Mouse (Mus musculus): ENCODE data around the gene Gm26620. TPM values are rescaled to one million over a fixed set of nuclear protein-coding genes. Genes with fewer than 3 reads are reported as not detected.

Gene Gm26620
- polyA plus RNA-seq, 1 experiment from 2014 or later, result 0.66 TPM

GRCm38 (mm10) chr1:170911907-170912660 is 27.2 kb downstream of the Gm26620 start:
- H3K4me1 ChIP-seq (ENCODE audit: control insufficient read depth, insufficient read depth, low read length), result peaks cover 5% of the 10 kb centered on the region
- no peak for ATAC-seq (replicated peaks; ENCODE audit: insufficient number of reproducible peaks, low FRiP score, low TSS enrichment)
- H3K9me3 ChIP-seq (replicated peaks; ENCODE audit: control insufficient read depth, low read length), result no peaks in the 10 kb centered on the region
- H3K27me3 ChIP-seq (ENCODE audit: control insufficient read depth, insufficient read depth, low read length), result peaks cover 42% of the 10 kb centered on the region
- no peak overlapping the region for H3K4me3 ChIP-seq (ENCODE audit: low read depth, low read length)
- 73% methylated on average over 11 of the region's 11 CpGs for WGBS (ENCODE audit: insufficient replicate concordance)
- H3K36me3 ChIP-seq (ENCODE audit: control insufficient read depth, insufficient read depth, low read length), result no peaks in the 10 kb centered on the region
- no peak overlapping the region for H3K4me2 ChIP-seq
- no peak overlapping the region for H3K9ac ChIP-seq (ENCODE audit: low read depth, low read length)
- H3K27ac ChIP-seq (ENCODE audit: low read depth, low read length), result no peak overlapping the region

- Histone ChIP-seq H3K36me3 (ENCODE audit: control insufficient read depth, insufficient read depth, low read length) (no peaks in the 10 kb centered on the region), H3K27me3 (ENCODE audit: control insufficient read depth, insufficient read depth, low read length) (peaks cover 32% of the 10 kb centered on the region), H3K9ac (ENCODE audit: low read depth, low read length) (no peak within 1 kb of the TSS), H3K4me3 (ENCODE audit: low read depth, low read length) (no peak within 1 kb of the TSS), H3K27ac (ENCODE audit: low read depth, low read length) (no peak within 1 kb of the TSS), H3K4me2 (no peak within 1 kb of the TSS), H3K4me1 (ENCODE audit: control insufficient read depth, insufficient read depth, low read length) (peaks cover 2% of the 10 kb centered on the region), H3K9me3 (replicated peaks; ENCODE audit: control insufficient read depth, low read length) (no peaks in the 10 kb centered on the region)
- WGBS (ENCODE audit: insufficient replicate concordance), result 62% methylated on average over 5 of the region's 5 CpGs
- ATAC-seq (replicated peaks; ENCODE audit: insufficient number of reproducible peaks, low FRiP score, low TSS enrichment), result no peak
Observed at GRCm38 (mm10) chr1:170912891-170913615, 28.2 kb downstream of the Gm26620 start, which contains the start of gene Fcrlb. TSS of gene Fcrlb (minus strand) at chr1:170912941.

- Histone ChIP-seq H3K4me1 (ENCODE audit: control insufficient read depth, insufficient read depth, low read length) (no peaks in the 10 kb centered on the region), H3K27me3 (ENCODE audit: control insufficient read depth, insufficient read depth, low read length) (peaks cover 12% of the 10 kb centered on the region), H3K36me3 (ENCODE audit: control insufficient read depth, insufficient read depth, low read length) (no peaks in the 10 kb centered on the region), H3K9me3 (replicated peaks; ENCODE audit: control insufficient read depth, low read length) (no peaks in the 10 kb centered on the region), H3K27ac (ENCODE audit: low read depth, low read length) (0 out of 2 replicates have a peak overlapping the region, but pooled peaks have one; percentile 35), H3K9ac (ENCODE audit: low read depth, low read length) (no peak overlapping the region), H3K4me2 (no peak overlapping the region), H3K4me3 (ENCODE audit: low read depth, low read length) (no peak overlapping the region)
- ATAC-seq (replicated peaks; ENCODE audit: insufficient number of reproducible peaks, low FRiP score, low TSS enrichment), result peak; percentile 75; the same call in 1 of the 2 replicates
- 23% methylated on average over 5 of the region's 5 CpGs for WGBS (ENCODE audit: insufficient replicate concordance)
Observed at GRCm38 (mm10) chr1:170915657-170916056, 30.8 kb downstream of the Gm26620 start.

- Histone ChIP-seq H3K4me2 (no peak overlapping the region), H3K36me3 (ENCODE audit: control insufficient read depth, insufficient read depth, low read length) (no peaks in the 10 kb centered on the region), H3K9me3 (replicated peaks; ENCODE audit: control insufficient read depth, low read length) (no peaks in the 10 kb centered on the region), H3K27ac (ENCODE audit: low read depth, low read length) (no peak overlapping the region), H3K4me3 (ENCODE audit: low read depth, low read length) (no peak overlapping the region), H3K9ac (ENCODE audit: low read depth, low read length) (no peak overlapping the region), H3K4me1 (ENCODE audit: control insufficient read depth, insufficient read depth, low read length) (no peaks in the 10 kb centered on the region), H3K27me3 (ENCODE audit: control insufficient read depth, insufficient read depth, low read length) (peaks cover 4% of the 10 kb centered on the region; the same call in 1 of the 2 replicates)
- WGBS (ENCODE audit: insufficient replicate concordance), result 91% methylated on average over 8 of the region's 8 CpGs
- no peak for ATAC-seq (replicated peaks; ENCODE audit: insufficient number of reproducible peaks, low FRiP score, low TSS enrichment)
Observed at GRCm38 (mm10) chr1:170919308-170919707, 34.4 kb downstream of the Gm26620 start.

- Histone ChIP-seq H3K4me2 (no peak overlapping the region; the same call in 1 of the 2 replicates), H3K4me1 (ENCODE audit: control insufficient read depth, insufficient read depth, low read length) (no peaks in the 10 kb centered on the region), H3K4me3 (ENCODE audit: low read depth, low read length) (no peak overlapping the region), H3K36me3 (ENCODE audit: control insufficient read depth, insufficient read depth, low read length) (no peaks in the 10 kb centered on the region), H3K9ac (ENCODE audit: low read depth, low read length) (no peak overlapping the region), H3K27ac (ENCODE audit: low read depth, low read length) (no peak overlapping the region), H3K27me3 (ENCODE audit: control insufficient read depth, insufficient read depth, low read length) (0 out of 2 replicates have a peak, but pooled peaks cover 4% of the 10 kb centered on the region), H3K9me3 (replicated peaks; ENCODE audit: control insufficient read depth, low read length) (no peaks in the 10 kb centered on the region)
- WGBS (ENCODE audit: insufficient replicate concordance), result 54% methylated on average over 6 of the region's 6 CpGs
- ATAC-seq (replicated peaks; ENCODE audit: insufficient number of reproducible peaks, low FRiP score, low TSS enrichment), result no peak
Observed at GRCm38 (mm10) chr1:170924485-170924884, 39.6 kb downstream of the Gm26620 start.

- 60% methylated on average over 6 of the region's 6 CpGs for WGBS (ENCODE audit: insufficient replicate concordance)
- no peaks in the 10 kb centered on the region for H3K27me3 ChIP-seq (ENCODE audit: control insufficient read depth, insufficient read depth, low read length)
- no peak for ATAC-seq (replicated peaks; ENCODE audit: insufficient number of reproducible peaks, low FRiP score, low TSS enrichment)
- H3K9me3 ChIP-seq (replicated peaks; ENCODE audit: control insufficient read depth, low read length), result no peaks in the 10 kb centered on the region
- no peaks in the 10 kb centered on the region for H3K36me3 ChIP-seq (ENCODE audit: control insufficient read depth, insufficient read depth, low read length)
- H3K9ac ChIP-seq (ENCODE audit: low read depth, low read length), result no peak overlapping the region
- H3K27ac ChIP-seq (ENCODE audit: low read depth, low read length), result no peak overlapping the region
- H3K4me2 ChIP-seq, result no peak overlapping the region
- no peak overlapping the region for H3K4me3 ChIP-seq (ENCODE audit: low read depth, low read length)
- H3K4me1 ChIP-seq (ENCODE audit: control insufficient read depth, insufficient read depth, low read length), result no peaks in the 10 kb centered on the region
Observed at GRCm38 (mm10) chr1:170926941-170927340, 42.1 kb downstream of the Gm26620 start.

GRCm38 (mm10) chr1:170927378-170927777 is 42.5 kb downstream of the Gm26620 start, which contains the start of gene Fcrla:
TSS of gene Fcrla (minus strand) at chr1:170927583.
- WGBS (ENCODE audit: insufficient replicate concordance), result 70% methylated on average over 3 of the region's 3 CpGs
- Histone ChIP-seq H3K36me3 (ENCODE audit: control insufficient read depth, insufficient read depth, low read length) (no peaks in the 10 kb centered on the region), H3K4me3 (ENCODE audit: low read depth, low read length) (no peak within 1 kb of the TSS), H3K27ac (ENCODE audit: low read depth, low read length) (no peak within 1 kb of the TSS), H3K4me1 (ENCODE audit: control insufficient read depth, insufficient read depth, low read length) (no peaks in the 10 kb centered on the region), H3K4me2 (no peak within 1 kb of the TSS), H3K9ac (ENCODE audit: low read depth, low read length) (no peak within 1 kb of the TSS), H3K27me3 (ENCODE audit: control insufficient read depth, insufficient read depth, low read length) (no peaks in the 10 kb centered on the region), H3K9me3 (replicated peaks; ENCODE audit: control insufficient read depth, low read length) (no peaks in the 10 kb centered on the region)
- no peak for ATAC-seq (replicated peaks; ENCODE audit: insufficient number of reproducible peaks, low FRiP score, low TSS enrichment)

- H3K36me3 ChIP-seq (ENCODE audit: control insufficient read depth, insufficient read depth, low read length), result no peaks in the 10 kb centered on the region
- ATAC-seq (replicated peaks; ENCODE audit: insufficient number of reproducible peaks, low FRiP score, low TSS enrichment), result no peak
- WGBS (ENCODE audit: insufficient replicate concordance), result 65% methylated on average over 2 of the region's 2 CpGs
- no peaks in the 10 kb centered on the region for H3K27me3 ChIP-seq (ENCODE audit: control insufficient read depth, insufficient read depth, low read length)
- no peak overlapping the region for H3K4me3 ChIP-seq (ENCODE audit: low read depth, low read length)
- no peak overlapping the region for H3K27ac ChIP-seq (ENCODE audit: low read depth, low read length)
- H3K9ac ChIP-seq (ENCODE audit: low read depth, low read length), result no peak overlapping the region
- no peak overlapping the region for H3K4me2 ChIP-seq
- H3K4me1 ChIP-seq (ENCODE audit: control insufficient read depth, insufficient read depth, low read length), result no peaks in the 10 kb centered on the region
- H3K9me3 ChIP-seq (replicated peaks; ENCODE audit: control insufficient read depth, low read length), result no peaks in the 10 kb centered on the region
Observed at GRCm38 (mm10) chr1:170928467-170928866, 43.6 kb downstream of the Gm26620 start.

Measured in heart, embryonic 11.5 days (tissue).